Mouse (Mus musculus): ENCODE data around the gene Gm3173.
"Not testable (repeated sequence)": the region's sequence is repeated elsewhere in the genome, so short reads cannot be mapped to it uniquely, and the experiment has no call there.

Gm3173 gene

GRCm38 (mm10) chr14:4430692-4431091 lies at the start of gene Gm3173:
Gene Gm3173, plus strand, starts transcription at chr14:4430992.
- ATAC-seq (ENCODE audit: low TSS enrichment) = not testable (repeated sequence)

- ATAC-seq (ENCODE audit: low TSS enrichment) = not testable (repeated sequence)
Measured at GRCm38 (mm10) chr14:4385606-4386005, 45.2 kb upstream of the Gm3173 start.

- not testable (repeated sequence) for ATAC-seq (ENCODE audit: low TSS enrichment)
Measured at GRCm38 (mm10) chr14:4392841-4393530, 37.8 kb upstream of the Gm3173 start.

DNA sequence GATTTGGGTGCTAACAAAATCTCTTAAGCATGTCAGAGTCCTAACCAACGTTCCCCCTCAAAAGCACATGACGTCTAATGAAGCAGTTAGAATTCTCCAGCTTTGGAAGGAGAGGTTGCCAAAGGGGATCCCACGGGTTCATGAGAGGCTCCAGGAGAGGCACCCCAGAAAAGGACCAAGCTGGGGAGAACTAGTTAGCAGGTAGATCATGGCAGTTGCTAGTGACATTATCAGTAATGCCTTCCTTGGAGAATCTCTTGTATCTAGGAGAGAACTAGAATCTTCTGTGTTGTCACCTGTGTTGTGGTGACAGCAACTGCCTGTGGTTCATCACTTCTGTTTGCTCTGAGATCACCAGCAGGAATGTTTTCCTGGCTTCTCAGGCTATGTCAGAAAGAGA lies 33.6 kb upstream of the Gm3173 start, which contains the start of gene Gm3159:
TSS of gene Gm3159 (plus strand) at position 301 of the 400 bp plus-strand sequence.
- not testable (repeated sequence) for ATAC-seq (ENCODE audit: low TSS enrichment)

DNA sequence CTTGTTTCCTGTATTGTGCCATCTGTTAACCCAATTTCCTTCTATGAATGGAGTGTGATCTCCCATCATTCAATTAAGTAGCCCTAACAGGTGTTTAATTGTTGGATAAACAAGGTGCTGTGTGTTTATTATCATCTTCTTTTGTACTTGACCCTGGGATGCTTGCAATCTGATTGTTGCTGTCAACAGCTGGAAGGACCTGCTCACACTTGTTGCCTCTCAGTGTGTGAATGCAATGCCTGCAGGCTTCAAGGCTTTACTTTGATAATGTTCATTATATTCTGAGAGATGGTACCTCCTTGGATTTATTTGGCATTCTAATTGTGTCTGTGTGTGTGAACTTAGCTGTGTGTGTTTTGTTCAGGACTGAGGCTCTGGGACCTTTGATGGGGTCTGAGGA lies 32.2 kb upstream of the Gm3173 start:
- ATAC-seq (ENCODE audit: low TSS enrichment) = not testable (repeated sequence)

DNA sequence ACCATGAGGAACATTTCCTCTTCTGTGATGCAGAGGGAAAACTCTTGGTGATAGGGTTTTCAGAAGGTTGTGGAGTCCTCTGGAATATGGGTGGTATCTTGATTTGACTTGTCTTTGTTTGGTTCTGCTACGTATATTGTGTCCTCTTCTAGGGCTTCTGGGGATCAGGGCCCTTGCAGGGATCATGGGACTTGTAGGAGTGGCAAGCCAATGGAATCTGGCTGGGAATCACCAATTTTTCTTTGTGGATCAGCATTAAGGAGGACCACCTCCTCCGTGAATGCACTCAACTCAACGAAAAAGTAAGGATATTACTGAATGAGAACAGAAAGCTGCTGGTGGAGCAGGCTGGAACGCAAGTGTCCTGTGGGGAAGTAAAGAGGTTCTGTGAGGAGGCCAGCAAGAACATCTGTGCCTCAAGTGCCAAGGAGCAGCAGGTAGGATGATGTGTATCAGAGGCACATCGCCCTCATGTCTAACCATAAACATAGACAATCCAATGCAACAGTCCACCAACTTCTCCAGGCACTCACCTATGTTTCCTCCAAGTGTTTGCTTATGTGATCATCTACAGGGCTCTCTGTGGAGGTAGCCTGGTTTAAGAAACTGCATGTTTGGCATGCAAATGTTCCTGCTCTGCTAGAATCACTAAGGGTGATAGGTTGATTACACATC lies 30.5 kb upstream of the Gm3173 start:
- ATAC-seq (ENCODE audit: low TSS enrichment) = not testable (repeated sequence)

DNA sequence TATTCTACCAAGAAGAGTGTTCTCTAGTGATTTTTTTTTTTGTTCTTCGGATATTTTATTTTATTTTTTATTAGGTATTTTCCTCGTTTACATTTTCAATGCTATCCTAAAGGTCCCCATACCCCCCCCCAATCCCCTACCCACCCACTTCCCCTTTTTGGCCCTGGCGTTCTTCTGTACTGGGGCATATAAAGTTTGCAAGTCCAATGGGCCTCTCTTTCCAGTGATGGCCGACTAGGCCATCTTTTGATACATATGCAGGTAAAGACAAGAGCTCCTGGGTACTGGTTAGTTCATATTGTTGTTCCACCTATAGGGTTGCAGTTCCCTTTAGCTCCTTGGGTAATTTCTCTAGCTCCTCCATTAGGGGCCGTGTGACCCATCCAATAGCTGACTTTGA lies 29.5 kb upstream of the Gm3173 start:
- not testable (repeated sequence) for ATAC-seq (ENCODE audit: low TSS enrichment)

DNA sequence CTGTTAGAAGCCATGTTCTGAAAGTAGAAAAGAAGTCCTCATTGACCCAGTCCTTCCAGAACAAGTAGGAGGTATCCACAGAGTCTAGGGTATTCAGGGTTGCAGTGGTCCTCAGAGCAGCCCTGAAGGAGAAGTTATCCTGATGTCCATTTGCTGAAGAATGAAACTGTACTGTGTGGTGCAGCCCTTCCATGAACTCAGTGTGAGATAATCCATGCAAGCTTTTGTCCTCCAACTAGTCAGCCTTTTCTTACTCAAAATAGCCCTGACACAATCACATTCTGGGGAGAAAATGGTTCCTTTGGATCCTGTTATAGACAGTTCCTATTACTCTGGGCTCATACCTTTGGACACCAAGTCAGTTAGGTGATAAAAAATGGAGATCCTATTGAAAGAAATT lies 27.0 kb upstream of the Gm3173 start:
- not testable (repeated sequence) for ATAC-seq (ENCODE audit: low TSS enrichment)

GRCm38 (mm10) chr14:4409939-4410338 lies 20.9 kb upstream of the Gm3173 start:
- ATAC-seq (ENCODE audit: low TSS enrichment) = not testable (repeated sequence)

DNA sequence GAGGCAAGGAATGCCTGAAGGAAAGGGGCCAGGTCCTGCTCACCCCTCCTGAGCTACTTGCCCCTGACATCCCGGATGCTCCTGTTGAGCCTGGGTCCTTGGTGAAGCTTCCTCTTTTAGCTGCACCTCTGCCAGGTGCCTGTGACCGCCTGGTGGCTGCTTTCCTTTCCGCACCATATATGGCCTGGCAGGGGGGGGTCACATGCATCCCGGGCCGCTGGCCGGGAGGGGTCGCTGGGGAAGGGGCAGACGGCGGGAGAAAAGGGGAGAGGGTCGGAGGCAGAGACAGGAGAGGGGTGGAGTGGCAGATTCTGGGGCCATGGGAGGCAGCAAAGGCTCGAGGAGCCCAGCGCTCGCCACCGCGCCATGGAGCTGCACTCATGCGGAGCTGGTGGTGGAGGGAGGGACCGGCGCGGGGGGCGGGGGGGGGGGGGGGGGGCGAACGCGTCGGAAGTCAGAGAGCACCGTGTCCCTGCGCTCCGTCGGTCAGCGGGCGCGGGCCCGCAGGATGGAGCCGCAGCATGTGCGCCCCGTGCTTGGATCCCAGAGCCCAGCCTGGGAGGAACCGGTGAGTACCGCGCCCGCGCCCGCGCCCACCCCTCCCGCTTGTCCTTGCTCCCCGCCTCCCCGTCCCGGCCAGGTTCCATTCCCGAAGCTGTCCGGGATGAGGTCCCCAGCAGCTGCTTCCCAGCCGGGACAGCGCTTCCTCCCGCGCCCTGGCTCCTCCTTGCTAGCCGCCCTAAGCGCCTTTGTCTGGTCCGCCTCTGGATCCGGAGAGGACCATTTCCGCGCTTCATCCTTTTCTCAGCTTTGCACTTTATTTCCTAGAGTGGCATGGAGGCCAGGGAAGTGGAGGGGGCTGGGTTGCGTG lies 15.6 kb upstream of the Gm3173 start, which contains the start of gene Gm3164:
TSS of gene Gm3164 (plus strand) at position 484 of the 871 bp plus-strand sequence.
- ATAC-seq (ENCODE audit: low TSS enrichment) = not testable (repeated sequence)

DNA sequence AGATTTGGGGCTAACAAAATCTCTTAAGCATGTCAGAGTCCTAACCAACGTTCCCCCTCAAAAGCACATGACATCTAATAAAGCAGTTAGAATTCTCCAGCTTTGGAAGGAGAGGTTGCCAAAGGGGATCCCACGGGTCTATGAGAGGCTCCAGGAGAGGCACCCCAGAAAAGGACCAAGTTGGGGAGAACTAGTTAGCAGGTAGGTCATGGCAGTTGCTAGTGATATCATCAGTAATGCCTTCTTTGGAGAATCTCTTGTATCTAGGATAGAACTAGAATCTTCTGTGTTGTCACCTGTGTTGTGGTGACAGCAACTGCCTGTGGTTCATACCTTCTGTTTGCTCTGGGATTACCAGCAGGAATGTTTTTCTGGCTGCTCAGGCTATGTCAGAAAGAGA lies 50.7 kb downstream of the Gm3173 start, which contains the start of gene Gm3182:
TSS of gene Gm3182 (plus strand) at position 301 of the 400 bp plus-strand sequence.
- not testable (repeated sequence) for ATAC-seq (ENCODE audit: low TSS enrichment)

DNA sequence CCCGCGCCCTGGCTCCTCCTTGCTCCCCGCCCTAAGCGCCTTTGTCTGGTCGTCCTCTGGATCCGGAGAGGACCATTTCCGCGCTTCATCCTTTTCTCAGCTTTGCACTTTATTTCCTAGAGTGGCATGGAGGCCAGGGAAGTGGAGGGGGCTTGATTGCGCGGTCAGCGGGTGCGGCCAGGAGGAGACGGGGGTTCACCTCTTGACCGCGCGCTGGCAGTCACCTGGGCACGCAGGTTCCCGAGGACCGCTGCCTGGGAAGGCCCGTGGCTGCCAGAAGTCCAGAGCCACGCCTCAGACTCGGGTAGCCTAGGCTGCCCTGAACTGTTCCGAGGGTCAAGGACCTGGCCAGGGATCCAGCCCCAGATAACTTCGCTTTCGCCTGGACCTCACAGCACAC lies 68.6 kb downstream of the Gm3173 start:
- not testable (repeated sequence) for ATAC-seq (ENCODE audit: low TSS enrichment)

GRCm38 (mm10) chr14:4555105-4555504 lies 124.3 kb downstream of the Gm3173 start, which contains the start of gene Gm3047:
Gene Gm3047, plus strand, starts transcription at chr14:4555405.
- not testable (repeated sequence) for ATAC-seq (ENCODE audit: low TSS enrichment)
